Mouse (Mus musculus) lung, embryonic 15.5 days (tissue): ENCODE data around the gene Rnf128. TPM values are rescaled to one million over a fixed set of nuclear protein-coding genes. Genes with fewer than 3 reads are reported as not detected.

Experiments
- ATAC-seq: fragments of 200-750 bp; cut with Nextera tagmentation; 2 replicates; pipeline ENCODE4 v1.8.0; 2017; ENCODE audit warnings: moderate number of reproducible peaks, borderline replicate concordance; ENCODE audit not compliant: low FRiP score, low TSS enrichment; ENCODE audit errors: extremely low read depth
- H3K27ac ChIP-seq: fragments of 300-500 bp; sonication (generic); 2 replicates; pipeline ENCODE4 v1.5.1; 2015; ENCODE audit warnings: moderate library complexity, mild to moderate bottlenecking, inconsistent platforms
- H3K27me3 ChIP-seq: fragments of 300-500 bp; sonication (generic); 2 replicates; pipeline ENCODE4 v1.6.1; 2015; ENCODE audit warnings: inconsistent platforms
- H3K36me3 ChIP-seq: fragments of 300-500 bp; sonication (generic); 2 replicates; pipeline ENCODE4 v1.6.1; 2015; ENCODE audit warnings: inconsistent platforms
- H3K4me1 ChIP-seq: fragments of 300-500 bp; sonication (generic); 2 replicates; pipeline ENCODE4 v1.6.1; 2015; ENCODE audit warnings: inconsistent platforms
- H3K4me2 ChIP-seq: fragments of 300-500 bp; sonication (generic); 2 replicates; pipeline ENCODE4 v1.6.1; 2015; ENCODE audit warnings: inconsistent platforms, mild to moderate bottlenecking, moderate library complexity
- H3K4me3 ChIP-seq: fragments of 300-500 bp; sonication (generic); 2 replicates; pipeline ENCODE4 v1.5.1; 2015; ENCODE audit warnings: mild to moderate bottlenecking, inconsistent platforms
- H3K9ac ChIP-seq: fragments of 300-500 bp; sonication (generic); 2 replicates; pipeline ENCODE4 v1.6.1; 2015; ENCODE audit warnings: inconsistent platforms
- H3K9me3 ChIP-seq: fragments of 300-500 bp; sonication (generic); 2 replicates; pipeline ENCODE4 v1.6.1; 2016; ENCODE audit warnings: inconsistent platforms
- WGBS: fragments of 180-500 bp; shearing (Covaris S2); methylation state at CpG from one replicate; pipeline ENCODE4 v1.1.7; 2015; 5-methylcytosine and 5-hydroxymethylcytosine counted together
- polyA plus RNA-seq: library from polyadenylated mRNA; unstranded; fragments of >200 nt; fragmentation: Nextera tagmentation; extraction: Ambion mirVana; gene quantifications from 2 replicates; pipeline ENCODE4 v1.2.1, GENCODE M21; 2015

Gene Rnf128
- polyA plus RNA-seq, 1 experiment from 2014 or later: 4.8 TPM

GRCm38 (mm10) chrX:139640418-139640817 is 77.3 kb downstream of the Rnf128 start:
- H3K4me3 ChIP-seq: no peak overlapping the region
- H3K4me1 ChIP-seq: no peaks in the 10 kb centered on the region
- no peak overlapping the region for H3K27ac ChIP-seq
- H3K9me3 ChIP-seq: no peaks in the 10 kb centered on the region
- no peak overlapping the region for H3K4me2 ChIP-seq
- H3K27me3 ChIP-seq: no peaks in the 10 kb centered on the region
- no peaks in the 10 kb centered on the region for H3K36me3 ChIP-seq
- no peak overlapping the region for H3K9ac ChIP-seq
- no peak for ATAC-seq

- H3K4me1 ChIP-seq: no peaks in the 10 kb centered on the region
- no peaks in the 10 kb centered on the region for H3K9me3 ChIP-seq
- H3K27me3 ChIP-seq: no peaks in the 10 kb centered on the region; the same call in 1 of the 2 replicates
- H3K9ac ChIP-seq: no peak overlapping the region
- no peaks in the 10 kb centered on the region for H3K36me3 ChIP-seq
- no peak for ATAC-seq
- no peak overlapping the region for H3K4me2 ChIP-seq
- H3K4me3 ChIP-seq: no peak overlapping the region
- WGBS: 63% methylated on average over 5 of the region's 5 CpGs
- H3K27ac ChIP-seq: no peak overlapping the region
Observed at GRCm38 (mm10) chrX:139652226-139652625, 89.1 kb downstream of the Rnf128 start.

- H3K36me3 ChIP-seq: no peaks in the 10 kb centered on the region
- no peak overlapping the region for H3K27ac ChIP-seq
- no peaks in the 10 kb centered on the region; the same call in 1 of the 2 replicates for H3K27me3 ChIP-seq
- H3K4me1 ChIP-seq: no peaks in the 10 kb centered on the region
- no peaks in the 10 kb centered on the region for H3K9me3 ChIP-seq
- H3K4me2 ChIP-seq: no peak overlapping the region
- no peak overlapping the region for H3K4me3 ChIP-seq
- 58% methylated on average over 3 of the region's 3 CpGs for WGBS
- ATAC-seq: no peak
- no peak overlapping the region for H3K9ac ChIP-seq
Observed at GRCm38 (mm10) chrX:139653292-139653691, 90.2 kb downstream of the Rnf128 start.

DNA sequence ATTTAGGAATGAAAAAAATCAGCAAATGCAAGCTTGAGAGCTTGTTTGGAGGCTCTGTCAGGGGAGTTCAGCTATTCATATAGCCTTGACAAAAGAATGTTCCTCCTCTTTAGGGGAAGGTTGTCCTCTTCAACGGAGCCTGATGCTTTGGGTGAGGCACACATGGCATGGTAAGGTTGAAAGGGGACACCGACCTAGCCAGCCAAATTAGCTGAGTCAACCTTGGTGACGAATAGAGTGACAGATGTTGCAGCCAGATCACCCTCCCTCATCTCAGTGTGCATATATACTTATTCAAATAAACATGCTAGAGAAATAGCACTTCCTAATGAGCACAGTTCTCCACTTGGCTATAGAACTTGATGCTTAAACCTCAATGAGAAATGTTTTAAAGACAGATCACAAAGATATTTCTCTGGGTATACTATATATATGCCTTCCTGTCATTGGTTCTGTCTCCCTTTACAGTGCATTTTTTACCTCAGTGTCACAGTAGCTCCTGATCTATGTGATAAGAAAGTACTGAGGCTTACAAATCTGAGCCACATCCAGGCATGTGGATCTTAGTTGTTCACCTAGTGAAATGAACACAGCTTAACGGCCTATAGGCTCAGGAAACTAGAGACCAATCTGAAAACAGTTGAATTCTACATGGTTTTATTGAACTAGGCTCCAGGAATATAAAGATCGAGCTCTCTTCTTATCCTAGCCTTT is 91.4 kb downstream of the Rnf128 start:
- Histone ChIP-seq H3K4me1 (no peaks in the 10 kb centered on the region), H3K27ac (no peak overlapping the region), H3K9ac (no peak overlapping the region), H3K4me2 (no peak overlapping the region), H3K9me3 (no peaks in the 10 kb centered on the region), H3K4me3 (no peak overlapping the region), H3K36me3 (no peaks in the 10 kb centered on the region), H3K27me3 (no peaks in the 10 kb centered on the region; the same call in 1 of the 2 replicates)
- WGBS: 64% methylated on average over 5 of the region's 5 CpGs
- no peak for ATAC-seq

DNA sequence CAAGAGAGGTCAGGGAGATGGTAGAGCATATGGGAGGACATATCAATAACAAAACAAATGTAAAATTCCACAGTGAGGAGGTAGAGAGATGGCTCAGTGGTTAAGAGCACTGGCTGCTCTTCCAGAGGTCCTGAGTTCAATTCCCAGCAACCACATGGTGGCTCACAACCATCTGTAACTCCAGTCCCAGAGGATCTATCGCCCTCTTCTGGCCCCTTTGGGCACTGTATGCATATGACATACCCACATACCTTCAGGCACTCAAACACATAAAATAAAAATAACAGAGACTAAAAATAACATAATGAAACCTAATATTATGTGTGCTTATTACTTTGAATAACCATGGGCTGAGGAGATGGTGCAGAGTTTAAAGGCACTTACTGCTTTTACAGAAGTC is 99.0 kb downstream of the Rnf128 start:
- H3K9ac ChIP-seq: no peak overlapping the region
- H3K27ac ChIP-seq: no peak overlapping the region
- no peaks in the 10 kb centered on the region for H3K27me3 ChIP-seq
- 48% methylated on average over 1 of the region's 1 CpGs for WGBS
- no peak overlapping the region for H3K4me3 ChIP-seq
- no peak overlapping the region for H3K4me2 ChIP-seq
- ATAC-seq: no peak
- no peaks in the 10 kb centered on the region for H3K9me3 ChIP-seq
- no peaks in the 10 kb centered on the region for H3K4me1 ChIP-seq
- no peaks in the 10 kb centered on the region for H3K36me3 ChIP-seq

GRCm38 (mm10) chrX:139665829-139666228 is 102.7 kb downstream of the Rnf128 start:
- ATAC-seq: no peak
- Histone ChIP-seq H3K9me3 (no peaks in the 10 kb centered on the region), H3K27ac (no peak overlapping the region), H3K27me3 (no peaks in the 10 kb centered on the region; the same call in 1 of the 2 replicates), H3K9ac (no peak overlapping the region), H3K36me3 (no peaks in the 10 kb centered on the region), H3K4me3 (no peak overlapping the region), H3K4me1 (no peaks in the 10 kb centered on the region), H3K4me2 (no peak overlapping the region)
- WGBS: 57% methylated on average over 2 of the region's 2 CpGs

DNA sequence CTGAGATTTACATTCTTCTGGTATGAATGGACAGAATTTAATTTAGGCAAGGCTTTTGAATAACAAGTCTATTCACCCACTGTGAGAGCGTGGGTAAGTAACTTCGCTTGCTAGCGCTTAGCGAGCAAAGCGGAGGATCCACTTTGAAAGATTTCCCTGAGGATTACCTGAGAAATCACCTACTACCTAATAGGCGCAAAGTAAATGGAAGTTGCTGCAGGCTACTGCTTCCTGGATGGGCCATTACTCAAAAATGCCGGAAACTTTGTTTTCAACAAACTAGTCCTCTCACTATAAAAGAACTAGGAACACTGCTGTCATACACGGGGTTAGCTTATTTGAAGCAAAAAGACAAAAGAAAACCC is 121.3 kb downstream of the Rnf128 start:
- no peaks in the 10 kb centered on the region for H3K27me3 ChIP-seq
- peak; percentile 33; the same call in 1 of the 2 replicates for ATAC-seq
- peak overlapping the region; percentile 53; the same call in 1 of the 2 replicates for H3K27ac ChIP-seq
- peak overlapping the region; percentile 56 for H3K4me3 ChIP-seq
- H3K4me1 ChIP-seq: peaks cover 2% of the 10 kb centered on the region; the same call in 1 of the 2 replicates
- H3K9me3 ChIP-seq: no peaks in the 10 kb centered on the region
- H3K9ac ChIP-seq: no peak overlapping the region
- 9% methylated on average over 8 of the region's 8 CpGs for WGBS
- H3K4me2 ChIP-seq: peak overlapping the region; percentile 51
- no peaks in the 10 kb centered on the region for H3K36me3 ChIP-seq

DNA sequence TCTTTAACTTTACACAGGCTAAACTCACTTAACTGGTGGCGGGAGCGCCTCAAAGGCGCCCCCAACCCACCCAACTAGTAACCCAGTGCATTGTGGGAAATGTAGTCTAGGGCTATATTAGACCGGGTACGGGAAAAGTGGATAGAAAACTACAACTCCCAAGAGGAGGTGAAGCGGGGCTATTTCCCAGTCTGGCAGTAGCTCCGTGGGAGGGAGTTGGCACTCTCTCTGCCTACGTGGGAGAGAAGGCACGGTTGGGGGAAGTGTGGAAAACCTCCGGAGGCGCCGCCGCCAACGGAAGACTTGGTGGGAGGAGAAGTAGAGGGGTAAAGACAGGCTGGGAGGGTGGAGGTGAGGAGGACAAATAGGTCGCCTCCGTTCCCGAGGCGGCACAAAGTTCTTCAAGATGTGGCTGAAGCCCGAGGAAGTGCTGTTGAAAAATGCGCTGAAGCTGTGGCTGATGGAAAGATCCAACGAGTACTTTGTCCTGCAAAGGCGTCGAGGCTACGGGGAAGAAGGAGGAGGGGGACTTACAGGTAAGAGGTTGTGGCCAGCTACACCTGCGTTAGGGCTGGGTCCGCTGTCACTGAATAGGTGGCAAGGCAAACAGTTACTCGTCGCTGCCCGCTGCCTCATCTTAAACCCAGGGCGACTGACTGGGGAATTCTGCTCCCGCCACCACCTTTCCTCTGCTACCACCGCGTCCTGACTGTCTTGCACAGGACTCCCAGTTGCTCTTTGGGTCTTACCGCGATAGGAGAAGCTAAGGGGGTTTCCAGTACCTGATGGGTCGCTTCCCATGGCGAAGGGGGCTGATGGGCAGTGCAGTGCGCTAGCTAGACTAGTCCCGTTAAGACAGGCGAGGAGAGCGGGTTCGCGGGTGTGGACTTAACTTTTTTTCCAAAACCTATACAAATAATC is 121.9 kb downstream of the Rnf128 start, which contains the start of gene Tbc1d8b:
Gene Tbc1d8b (plus strand): TSS at position 222 of the 921 bp plus-strand sequence.
- Histone ChIP-seq H3K9ac (peak within 1 kb of the TSS; percentile 41), H3K36me3 (no peaks in the 10 kb centered on the region), H3K4me3 (peak within 1 kb of the TSS; percentile 56), H3K4me2 (peak within 1 kb of the TSS; percentile 51), H3K27me3 (no peaks in the 10 kb centered on the region), H3K4me1 (peaks cover 2% of the 10 kb centered on the region; the same call in 1 of the 2 replicates), H3K27ac (peak within 1 kb of the TSS; percentile 53), H3K9me3 (no peaks in the 10 kb centered on the region)
- 10% methylated on average over 43 of the region's 43 CpGs for WGBS
- peak; percentile 99 for ATAC-seq

DNA sequence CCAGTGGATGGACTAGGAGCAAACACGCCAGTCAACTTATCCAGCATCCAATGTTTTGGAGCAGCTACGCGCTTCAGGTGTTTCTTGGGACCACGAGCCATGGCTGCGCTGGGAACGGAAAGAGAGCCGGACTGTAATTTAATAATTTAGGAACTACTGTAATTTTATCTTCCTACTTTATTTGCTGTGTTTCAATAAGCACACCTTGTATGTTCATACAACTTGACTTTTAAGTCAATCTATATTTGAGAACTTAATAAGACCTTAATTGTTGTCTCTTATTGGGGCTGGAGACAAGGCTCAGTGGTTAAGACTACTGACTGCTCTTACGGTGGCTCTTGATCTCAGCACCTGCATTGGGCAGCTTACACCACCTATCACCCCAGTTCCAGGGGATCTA is 151.3 kb downstream of the Rnf128 start, which contains the start of gene Gm15013:
Gene Gm15013 (minus strand): TSS at position 101 of the 400 bp plus-strand sequence.
- Histone ChIP-seq H3K36me3 (no peaks in the 10 kb centered on the region), H3K4me2 (no peak within 1 kb of the TSS), H3K27me3 (no peaks in the 10 kb centered on the region), H3K4me3 (no peak within 1 kb of the TSS), H3K4me1 (no peaks in the 10 kb centered on the region), H3K9me3 (no peaks in the 10 kb centered on the region), H3K27ac (no peak within 1 kb of the TSS), H3K9ac (no peak within 1 kb of the TSS)
- ATAC-seq: no peak
- WGBS: 93% methylated on average over 8 of the region's 8 CpGs

DNA sequence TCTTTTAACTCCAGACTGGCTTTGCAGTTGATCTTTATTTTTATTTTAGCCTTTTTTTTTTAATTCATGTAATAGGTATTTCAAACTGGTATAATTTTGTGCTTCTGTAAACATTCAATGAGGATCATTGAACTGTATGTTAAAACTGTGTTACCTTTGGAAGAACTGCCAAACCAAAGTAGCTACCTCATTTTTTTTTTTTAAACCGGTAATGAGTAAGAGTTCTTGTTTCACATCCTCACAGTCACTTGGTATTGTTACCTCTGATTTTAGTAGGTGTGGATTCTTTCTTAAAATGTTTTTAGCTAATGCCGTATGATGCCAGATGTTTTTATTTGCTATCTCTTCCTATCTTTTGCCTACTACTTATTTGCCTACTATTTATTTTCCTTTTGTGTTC is 159.2 kb downstream of the Rnf128 start:
- no peak overlapping the region for H3K9ac ChIP-seq
- 87% methylated on average over 2 of the region's 2 CpGs for WGBS
- no peak overlapping the region for H3K4me2 ChIP-seq

More for the DNA sequence above, 159.2 kb downstream of the Rnf128 start:
- no peak overlapping the region for H3K4me3 ChIP-seq
- ATAC-seq: no peak
- H3K4me1 ChIP-seq: no peaks in the 10 kb centered on the region
- H3K9me3 ChIP-seq: no peaks in the 10 kb centered on the region
- H3K27ac ChIP-seq: no peak overlapping the region
- no peaks in the 10 kb centered on the region for H3K36me3 ChIP-seq
- no peaks in the 10 kb centered on the region for H3K27me3 ChIP-seq
